Mouse (Mus musculus): ENCODE results near the gene Myo16. TPM values are rescaled to one million over a fixed set of nuclear protein-coding genes. Genes with fewer than 3 reads are reported as not detected.

The Myo16 gene
- total RNA-seq, 4 experiments from 2014 or later = 27.3 to 32.6 (median 29.7) TPM

DNA sequence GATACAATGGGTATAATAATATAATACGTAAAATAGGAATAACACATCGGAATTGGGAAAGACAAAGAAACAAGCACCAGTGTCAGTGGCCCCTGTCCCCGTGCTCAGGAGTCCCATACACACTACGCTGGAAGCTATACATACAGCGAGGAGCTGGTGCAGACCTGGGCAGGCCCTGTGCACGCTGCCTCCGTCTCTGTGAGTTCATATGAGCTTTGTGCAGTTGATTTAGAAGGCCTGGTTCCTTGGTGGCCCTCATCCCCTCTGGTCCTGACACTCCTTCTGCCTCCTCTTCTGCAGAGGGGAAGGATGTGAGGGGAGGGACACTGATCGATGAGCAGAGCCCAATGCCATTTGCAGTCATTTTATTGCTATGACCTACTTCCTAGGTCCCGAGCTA is 255.3 kb downstream of the Myo16 start:
- DNase-seq (ENCODE audit: low spot score in 2 of 2) = no peak

DNA sequence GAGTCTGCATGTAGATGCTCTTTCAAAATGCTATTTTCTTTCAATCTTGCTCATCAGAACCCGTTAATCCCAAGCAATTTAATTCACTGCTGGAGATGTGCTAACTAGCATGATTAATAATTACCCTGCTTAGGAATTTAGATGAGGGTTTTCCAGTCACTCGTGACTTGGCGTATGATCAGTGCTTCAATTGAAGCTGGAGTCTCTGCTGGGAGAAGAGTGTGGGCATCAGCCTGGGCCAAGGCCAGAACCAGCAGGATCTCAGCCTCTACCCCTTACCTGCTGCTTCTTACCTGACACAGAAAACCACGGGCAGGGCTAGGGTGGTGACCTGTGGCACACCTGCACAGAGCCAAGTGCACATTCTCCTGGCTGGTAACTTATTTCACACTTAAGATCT is 257.8 kb downstream of the Myo16 start:
- no peak for DNase-seq (ENCODE audit: low spot score in 2 of 2)

DNA sequence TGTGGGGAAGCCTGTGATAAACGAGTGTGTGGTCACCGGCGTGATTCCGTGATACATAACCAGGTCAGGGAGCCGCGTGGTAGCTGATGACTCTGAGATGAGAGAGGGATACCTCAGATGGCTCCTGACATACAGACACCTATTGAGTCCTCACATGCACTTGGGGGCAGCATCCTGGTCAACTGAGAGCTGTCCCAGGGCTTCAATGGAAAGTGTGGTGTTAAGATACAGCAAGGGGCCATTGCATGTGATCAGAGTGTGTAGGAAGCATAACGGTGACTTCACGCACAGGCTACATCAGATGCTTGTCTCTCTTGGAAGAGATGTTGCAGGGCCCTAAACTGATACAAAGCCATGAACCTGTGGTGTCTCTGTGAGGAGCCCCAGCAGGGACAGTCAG is 260.2 kb downstream of the Myo16 start:
- DNase-seq (ENCODE audit: low spot score in 2 of 2) = no peak

DNA sequence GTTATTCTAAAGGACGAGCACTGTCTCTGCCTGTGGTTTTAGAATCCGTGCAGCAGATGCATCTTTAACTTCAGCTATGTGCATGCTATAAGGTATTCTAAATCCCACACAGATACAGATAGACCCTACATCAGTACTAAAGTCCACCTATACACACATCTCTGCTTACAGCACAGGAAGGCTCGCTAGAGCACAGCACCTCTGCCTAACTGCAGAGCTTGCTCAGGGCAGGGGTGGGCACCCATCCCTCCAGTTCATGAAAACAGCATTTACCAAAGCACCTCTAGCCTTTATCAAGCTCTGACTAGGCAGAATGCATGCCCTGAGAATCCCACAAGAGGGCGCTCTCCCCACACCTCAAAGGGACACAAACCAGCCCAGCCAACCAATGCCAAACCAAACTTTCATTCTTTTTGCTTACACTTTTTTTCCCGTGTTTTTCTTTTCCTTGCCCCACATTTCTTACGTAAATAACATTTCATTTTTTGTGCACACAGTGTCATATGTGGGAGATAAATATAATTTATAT is 261.0 kb downstream of the Myo16 start:
- DNase-seq (ENCODE audit: low spot score in 2 of 2) = peak; percentile 42 to 81

DNA sequence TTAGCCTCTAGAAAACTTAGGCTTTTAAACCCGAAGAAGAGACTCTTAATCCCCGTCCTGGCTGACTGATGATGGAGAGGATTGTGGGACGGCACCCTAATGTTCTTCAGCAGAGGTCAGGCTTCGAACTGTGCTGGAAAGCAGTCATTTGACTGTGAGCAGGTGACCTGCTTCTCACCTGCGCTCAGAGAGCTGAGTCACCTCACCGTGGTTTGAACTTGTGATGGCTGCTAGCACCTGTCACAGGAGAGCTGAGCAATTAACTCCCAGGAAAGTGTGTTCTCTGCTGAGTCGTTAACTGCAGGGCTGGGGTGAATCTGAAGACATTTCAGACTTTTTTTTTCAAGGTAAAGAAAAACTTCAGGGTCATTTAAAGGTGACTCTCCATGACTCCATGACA is 261.6 kb downstream of the Myo16 start:
- no peak for DNase-seq (ENCODE audit: low spot score in 2 of 2)

DNA sequence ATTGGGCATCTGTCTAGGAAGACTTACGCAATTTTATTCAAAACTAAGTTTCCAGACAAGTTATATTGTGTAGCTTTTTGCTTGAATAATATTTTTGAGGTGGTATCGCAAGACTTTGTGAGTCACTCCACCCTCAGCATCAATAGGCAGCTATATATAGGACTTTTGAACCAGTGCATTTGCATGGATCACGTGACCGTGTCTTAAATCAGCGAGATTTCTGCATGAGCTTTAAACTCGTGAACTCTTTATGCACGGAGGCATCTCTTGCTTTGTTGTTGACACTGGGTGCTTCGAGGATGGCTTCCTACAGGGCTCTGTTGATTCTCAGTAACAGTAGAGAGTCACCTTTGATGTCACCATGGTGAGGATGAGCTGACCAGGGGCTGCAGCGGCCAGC is 262.2 kb downstream of the Myo16 start:
- DNase-seq (ENCODE audit: low spot score in 2 of 2) = no peak

DNA sequence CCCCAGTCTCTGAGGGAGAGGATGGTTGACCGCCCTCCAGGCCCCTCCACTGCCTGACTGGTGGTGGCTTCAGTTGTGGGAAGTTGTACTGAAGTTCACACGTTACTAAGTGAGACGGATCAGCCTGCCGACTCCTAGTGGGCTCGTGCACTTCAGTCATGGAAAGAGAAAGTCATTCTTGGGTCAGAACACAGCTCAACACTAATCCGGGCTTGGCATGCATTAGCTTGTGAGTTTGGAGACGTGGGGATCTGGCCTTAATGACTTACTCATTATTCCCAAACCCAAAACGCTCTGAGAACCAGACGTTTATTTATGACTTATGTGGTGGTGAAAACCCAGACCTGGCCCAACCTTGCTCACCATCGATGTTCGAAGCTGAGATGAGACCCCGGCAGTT is 263.1 kb downstream of the Myo16 start:
- no peak for DNase-seq (ENCODE audit: low spot score in 2 of 2)

DNA sequence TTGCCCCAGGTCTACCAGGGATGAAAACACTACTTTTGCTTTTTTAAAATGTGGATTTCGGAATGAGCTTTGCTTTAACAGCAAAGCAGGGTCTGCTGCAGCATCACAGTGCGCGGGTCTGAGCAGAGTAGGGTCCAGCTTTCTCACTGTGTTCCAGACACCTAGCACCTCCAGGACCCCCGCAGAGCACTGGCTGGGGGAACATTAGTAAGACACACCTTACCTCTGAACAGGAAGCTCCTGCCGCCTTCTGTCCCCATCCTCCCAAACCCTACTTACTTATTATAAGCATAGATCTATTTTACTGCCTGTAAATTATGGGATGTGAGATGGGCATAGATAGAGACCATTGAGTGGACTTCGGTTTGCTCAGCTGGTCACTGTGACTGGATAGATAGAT is 263.6 kb downstream of the Myo16 start:
- DNase-seq (ENCODE audit: low spot score in 2 of 2) = no peak

DNA sequence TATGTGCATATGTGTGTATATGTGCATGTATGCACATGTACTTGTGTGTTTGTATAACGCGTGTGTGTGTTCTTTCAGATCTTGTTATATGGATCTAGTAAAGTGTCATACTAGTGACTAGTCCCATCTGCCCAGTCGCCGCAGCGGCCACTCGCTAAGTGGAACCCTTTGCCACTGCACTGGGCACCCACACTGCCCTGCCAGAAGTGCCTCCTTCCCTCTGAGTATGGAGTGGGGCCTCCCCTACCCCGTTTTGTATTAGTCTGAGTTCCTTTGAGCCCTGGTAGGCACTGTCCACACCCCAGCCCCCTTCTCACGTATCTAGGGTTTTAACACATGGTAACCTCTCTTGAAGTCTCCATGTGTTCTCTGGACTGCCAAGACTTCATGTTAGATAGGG is 264.3 kb downstream of the Myo16 start:
- DNase-seq (ENCODE audit: low spot score in 2 of 2) = no peak

DNA sequence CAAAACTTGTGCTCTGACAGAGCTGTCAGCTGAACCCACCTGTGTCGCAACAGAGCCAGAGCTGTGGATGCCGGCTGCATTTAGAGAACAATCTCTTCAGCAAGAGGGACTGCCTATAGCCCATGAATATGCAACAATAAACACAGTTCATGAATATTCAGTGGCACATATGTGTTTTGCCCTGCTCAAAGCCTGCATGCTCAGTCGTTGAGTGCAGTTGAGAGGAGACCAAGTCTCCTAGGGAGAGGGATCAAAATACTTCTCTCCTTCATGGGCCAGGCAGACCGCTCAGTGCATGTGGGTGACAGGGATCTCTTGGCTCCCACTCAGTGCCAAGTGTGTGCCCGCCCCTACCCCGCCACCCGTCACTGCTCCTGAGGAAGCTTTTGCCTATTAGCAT is 265.3 kb downstream of the Myo16 start:
- DNase-seq (ENCODE audit: low spot score in 2 of 2) = no peak

DNA sequence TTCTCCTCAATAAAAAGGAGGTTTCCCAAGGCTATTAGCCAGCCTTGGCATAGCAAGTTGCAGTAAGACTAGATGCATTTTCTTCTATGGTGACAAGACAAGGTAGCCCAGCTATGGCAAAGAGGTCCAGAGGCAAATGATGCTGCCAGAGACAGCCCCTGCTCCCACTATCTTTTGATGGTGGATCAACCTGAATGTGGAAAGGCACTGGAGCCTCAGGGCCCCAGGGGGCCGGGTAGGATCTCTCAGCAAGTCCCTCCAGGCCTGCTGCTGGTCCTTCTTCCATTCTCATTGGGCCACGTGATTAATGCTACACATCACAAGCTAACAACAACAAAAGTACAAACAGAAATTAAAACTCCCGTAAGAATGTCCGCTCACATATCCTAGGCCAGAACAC is 266.0 kb downstream of the Myo16 start:
- DNase-seq (ENCODE audit: low spot score in 2 of 2) = no peak

DNA sequence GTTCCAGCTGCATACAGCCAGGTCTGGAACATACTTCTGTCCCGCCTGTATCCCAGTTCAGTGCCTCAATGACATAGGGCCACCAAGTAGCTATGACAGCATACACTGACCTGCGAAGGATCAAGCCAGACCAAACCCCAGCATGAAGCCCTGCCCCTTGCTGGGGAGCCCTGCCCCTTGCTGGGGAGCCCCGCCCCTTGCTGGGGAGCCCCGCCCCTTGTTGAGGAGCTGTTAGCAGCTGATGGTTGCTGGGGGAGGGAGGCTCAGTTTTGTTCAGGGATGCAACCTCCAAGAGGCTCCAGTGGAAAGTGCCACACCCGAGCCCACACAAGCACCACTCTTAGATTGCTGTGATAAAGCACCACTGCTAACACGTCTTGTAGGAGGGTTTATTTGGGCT is 266.8 kb downstream of the Myo16 start:
- DNase-seq (ENCODE audit: low spot score in 2 of 2) = no peak

DNA sequence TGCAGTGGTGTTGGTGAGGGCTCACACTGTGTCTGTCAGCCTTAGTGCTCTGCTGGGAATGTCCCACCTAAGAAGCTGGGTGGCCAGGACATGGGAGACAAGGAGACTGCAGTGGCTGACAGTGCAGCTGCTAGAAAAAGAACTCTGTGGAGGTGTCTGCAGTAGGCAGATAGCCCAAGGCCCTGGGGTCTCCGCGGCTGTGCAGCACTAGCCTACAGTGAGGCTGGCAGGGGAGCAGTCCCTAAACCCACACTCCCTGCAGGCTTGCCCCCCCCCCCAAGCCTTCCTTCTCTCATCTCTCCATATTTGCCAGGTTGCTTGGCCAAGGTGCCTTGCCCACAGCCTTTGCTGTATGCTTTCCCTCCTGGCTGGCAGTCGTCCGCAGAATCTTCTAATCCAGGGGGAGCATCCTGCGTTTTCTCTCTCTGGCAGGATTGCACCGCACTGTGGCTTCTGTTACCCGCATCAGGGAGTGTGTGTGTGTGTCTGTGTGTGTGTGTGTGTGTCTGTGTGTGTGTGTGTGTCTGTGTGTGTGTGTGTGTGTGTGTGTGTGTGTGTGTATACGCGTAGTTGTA is 267.9 kb downstream of the Myo16 start:
- no peak for DNase-seq (ENCODE audit: low spot score in 2 of 2)

DNA sequence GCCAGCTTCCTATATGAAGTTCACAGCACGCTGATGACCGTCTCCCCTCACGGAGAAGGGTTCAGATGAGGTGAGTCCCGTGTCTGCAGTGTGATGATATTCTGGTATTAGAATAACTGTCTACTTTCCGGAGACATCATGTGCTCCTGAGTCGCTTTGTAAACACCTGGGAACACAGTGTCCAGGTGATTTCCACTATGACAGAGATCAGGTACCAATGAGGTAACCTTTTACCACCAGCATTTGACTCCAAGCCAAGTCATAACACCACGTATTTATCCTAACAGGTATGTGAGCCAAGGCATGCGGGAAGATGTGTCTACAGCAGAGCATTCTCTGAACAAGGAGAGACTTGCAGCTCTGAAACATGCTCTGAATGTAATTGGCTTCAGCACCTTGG is 281.8 kb downstream of the Myo16 start:
- DNase-seq (ENCODE audit: low spot score in 2 of 2) = no peak

DNA sequence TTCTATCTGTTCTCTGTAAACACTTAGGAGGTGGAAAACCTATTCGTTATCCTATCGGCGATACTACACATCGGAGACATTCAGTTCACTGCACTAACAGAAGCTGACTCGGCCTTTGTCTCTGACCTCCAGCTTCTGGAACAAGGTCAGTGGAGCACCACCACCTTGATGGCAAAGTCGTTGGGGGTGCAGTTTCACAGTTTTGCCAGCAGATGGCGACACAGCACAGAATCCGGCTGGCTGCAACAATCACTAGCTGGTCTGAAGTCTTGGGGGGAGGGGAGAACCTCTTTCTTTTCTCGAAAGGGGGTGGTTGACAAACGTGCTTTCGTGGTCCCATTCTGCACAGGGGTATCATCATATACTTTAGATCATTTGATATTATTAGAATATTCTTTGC is 285.1 kb downstream of the Myo16 start:
- peak; percentile 40 to 57 for DNase-seq (ENCODE audit: low spot score in 2 of 2)

DNA sequence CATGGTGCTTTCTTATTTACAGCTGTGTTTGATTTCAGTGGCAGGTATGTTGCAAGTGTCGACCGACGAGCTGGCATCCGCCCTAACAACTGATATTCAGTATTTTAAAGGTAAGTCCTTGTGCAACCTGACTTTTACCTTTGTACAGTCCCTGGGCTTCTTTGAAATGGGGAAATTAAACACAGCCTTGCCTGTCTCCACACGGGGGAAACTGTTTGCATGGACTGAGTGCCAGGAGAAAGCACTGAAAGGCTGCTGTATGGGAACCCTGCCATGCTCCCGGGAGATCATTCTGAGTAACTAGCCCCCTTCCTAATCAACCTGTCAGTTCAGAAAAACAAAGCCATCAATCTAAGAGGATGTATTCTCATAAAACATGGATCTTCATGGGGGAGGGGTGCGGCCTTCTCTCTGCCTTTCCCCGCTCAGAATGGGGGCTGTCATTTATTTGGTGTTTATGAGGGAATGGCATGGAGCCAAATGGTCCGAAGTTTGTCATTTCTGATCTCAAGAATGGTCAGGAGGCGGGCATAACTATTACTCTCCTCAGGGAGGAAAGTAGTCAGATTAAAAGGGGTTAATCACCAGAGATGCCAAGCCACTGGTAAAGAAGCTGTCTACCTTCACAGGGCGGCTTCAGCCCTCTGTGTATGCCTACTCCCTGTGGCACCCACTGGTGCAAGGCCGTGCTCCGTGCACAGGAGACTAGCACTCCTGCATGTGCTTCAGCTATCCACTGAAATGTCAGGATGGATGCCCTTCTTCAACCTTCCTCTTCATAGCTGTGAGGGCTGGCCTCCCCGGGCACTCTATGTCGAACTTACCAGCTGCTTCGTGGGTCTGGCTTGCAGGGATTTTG is 286.1 kb downstream of the Myo16 start:
- no peak for DNase-seq (ENCODE audit: low spot score in 2 of 2)

DNA sequence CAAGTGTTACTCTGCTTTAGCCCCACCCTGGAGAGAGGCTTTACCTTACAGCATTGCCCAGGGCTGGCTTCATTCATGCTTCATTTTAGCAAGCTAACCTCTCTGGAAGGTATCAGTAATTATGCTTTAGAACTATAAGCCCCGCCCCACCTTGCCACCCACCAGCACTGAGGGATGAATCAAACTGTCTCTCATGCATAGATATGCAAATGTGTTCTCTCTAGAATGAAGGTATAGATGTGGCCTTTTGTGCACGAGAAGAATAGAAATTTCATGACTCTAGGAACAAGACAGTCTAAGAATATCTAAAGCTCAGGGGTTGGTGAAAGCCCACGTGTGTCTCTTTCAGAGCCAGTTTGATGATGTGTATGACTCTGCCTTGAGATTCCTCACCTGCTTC is 288.9 kb downstream of the Myo16 start:
- no peak for DNase-seq (ENCODE audit: low spot score in 2 of 2)

DNA sequence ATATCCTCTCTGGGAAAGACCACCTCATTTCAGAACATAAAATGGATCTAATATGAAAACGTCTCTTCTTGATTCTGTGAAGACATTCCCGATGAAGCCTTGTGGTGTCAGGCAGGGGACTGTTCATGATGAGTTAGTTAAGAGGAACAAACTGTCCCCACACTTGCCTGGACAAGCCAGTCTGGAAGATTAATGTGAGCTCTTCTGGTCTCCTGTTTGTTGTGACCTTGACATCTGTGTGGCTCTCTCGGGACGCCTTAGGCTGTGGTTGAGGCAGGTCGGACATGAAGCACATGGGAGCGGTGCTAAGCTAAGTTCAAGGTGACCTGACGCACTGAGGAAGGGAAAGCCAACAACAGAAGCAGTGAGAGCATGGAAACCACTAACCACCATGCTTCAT is 291.3 kb downstream of the Myo16 start:
- no peak for DNase-seq (ENCODE audit: low spot score in 2 of 2)

DNA sequence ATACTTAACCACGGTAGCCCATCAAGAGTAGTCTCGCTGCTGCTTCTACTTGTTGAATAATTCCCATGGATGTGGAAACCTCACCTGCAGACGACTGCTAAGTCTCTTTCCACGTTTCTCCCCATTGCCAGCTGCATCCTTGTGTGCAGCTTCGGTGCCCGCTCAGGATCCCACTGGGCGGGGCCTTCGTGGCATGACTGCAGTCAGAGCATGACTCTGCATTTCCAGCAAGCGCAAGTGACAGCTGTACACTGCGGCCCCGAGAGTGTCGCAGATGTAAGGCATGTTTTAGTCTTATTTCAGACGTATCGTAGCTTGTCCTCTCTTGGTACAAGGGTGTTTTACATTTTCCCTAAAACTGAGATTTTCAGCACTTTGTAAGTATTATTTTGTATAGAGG is 294.8 kb downstream of the Myo16 start:
- DNase-seq (ENCODE audit: low spot score in 2 of 2) = no peak

DNA sequence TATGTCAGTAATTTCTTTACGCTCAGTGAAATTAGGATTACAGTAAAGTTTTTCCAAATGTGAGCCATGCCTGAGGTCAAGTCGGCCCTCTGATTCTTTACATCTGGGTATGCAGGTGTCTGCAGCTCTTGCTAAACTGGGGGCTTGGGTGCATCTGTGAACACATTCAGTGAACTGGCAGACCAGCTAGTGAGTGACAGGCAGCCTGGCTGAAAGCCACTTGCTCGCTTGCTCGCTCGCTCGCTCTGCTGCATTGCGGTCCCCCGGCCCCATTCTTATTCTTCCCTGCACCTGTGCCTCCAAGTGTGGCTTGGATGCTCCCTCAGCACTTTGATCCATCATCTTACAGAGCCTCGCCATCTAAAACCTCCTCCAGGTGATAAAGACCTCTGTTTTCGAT is 299.3 kb downstream of the Myo16 start:
- DNase-seq (ENCODE audit: low spot score in 2 of 2) = no peak

DNA sequence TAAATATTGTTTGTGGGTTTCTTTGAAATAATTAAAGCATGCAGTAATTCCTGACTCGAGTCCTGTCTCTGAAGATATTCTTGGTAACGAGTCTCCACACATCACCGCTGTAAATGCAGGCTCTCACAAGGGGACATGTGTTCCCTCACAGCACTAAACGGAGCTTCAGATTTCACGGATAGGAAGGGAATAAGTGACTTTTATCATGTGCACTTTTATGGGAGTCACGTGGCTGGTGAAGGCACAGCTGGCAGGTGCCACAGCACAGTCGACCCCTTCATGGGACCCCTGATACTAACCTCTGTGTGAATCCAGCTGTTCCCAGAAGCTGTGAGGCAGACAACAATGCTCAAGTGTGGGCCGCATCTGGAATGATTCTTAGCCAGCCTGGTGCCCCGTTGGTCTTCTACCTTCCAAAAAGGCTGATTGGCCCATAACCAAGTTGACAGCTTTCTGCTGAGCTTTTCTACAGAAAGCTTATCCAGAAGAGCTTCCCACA is 304.5 kb downstream of the Myo16 start:
- no peak for DNase-seq (ENCODE audit: low spot score in 2 of 2)

DNA sequence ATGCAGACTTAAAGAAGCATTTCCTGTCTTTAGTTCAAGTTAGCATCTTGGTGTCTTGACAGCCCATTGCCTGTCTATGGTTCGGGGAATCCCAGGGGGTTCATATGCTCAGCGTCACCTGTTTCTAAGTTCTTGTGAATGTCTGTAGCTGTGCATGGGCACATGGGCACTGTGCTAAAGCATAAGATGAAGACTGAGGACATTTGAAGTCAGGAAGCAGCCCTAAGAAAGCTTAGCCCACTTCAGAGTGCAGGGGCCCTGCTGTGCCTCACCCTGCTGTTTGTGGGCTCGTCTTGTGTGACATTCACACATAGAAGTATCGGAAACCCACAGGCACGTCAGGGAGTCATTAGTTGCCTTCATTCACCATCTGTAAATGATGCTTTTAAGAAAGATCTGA is 308.6 kb downstream of the Myo16 start:
- DNase-seq (ENCODE audit: low spot score in 2 of 2) = no peak

DNA sequence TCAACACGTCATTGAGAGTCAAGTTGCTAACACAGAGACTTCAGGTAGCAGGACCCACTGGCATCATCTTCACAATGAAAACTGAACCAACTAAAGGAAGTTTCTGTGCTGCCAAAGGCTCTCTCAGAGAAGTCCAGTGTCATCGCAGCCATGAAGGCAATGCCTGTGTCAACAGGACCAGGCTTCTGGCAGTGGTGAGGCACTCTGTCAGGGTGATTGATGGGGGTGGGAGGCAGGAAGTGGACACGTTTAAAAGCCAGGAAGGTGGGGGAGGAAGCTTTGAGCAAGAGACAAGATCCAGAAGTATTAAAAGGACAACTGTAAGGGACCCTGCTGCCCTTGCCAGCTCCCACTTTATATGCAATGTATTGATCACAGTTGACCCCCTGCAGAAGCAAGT is 314.8 kb downstream of the Myo16 start:
- DNase-seq (ENCODE audit: low spot score in 2 of 2) = no peak

Measured in left cerebral cortex, adult 8-10 months (tissue).